Mouse (Mus musculus) naive thymus-derived CD4-positive, alpha-beta T cell, adult 5 months (primary cell): ENCODE measurements around the gene Chtop. TPM values are rescaled to one million over a fixed set of nuclear protein-coding genes. Genes with fewer than 3 reads are reported as not detected.

Experiments
- polyA plus RNA-seq: library from polyadenylated mRNA; unstranded; fragments of 100-300 nt; shearing (Covaris generic); gene quantifications from one replicate; pipeline ENCODE4 v1.2.1, GENCODE M21; 2017

The Chtop gene
- 177 TPM for polyA plus RNA-seq

DNA sequence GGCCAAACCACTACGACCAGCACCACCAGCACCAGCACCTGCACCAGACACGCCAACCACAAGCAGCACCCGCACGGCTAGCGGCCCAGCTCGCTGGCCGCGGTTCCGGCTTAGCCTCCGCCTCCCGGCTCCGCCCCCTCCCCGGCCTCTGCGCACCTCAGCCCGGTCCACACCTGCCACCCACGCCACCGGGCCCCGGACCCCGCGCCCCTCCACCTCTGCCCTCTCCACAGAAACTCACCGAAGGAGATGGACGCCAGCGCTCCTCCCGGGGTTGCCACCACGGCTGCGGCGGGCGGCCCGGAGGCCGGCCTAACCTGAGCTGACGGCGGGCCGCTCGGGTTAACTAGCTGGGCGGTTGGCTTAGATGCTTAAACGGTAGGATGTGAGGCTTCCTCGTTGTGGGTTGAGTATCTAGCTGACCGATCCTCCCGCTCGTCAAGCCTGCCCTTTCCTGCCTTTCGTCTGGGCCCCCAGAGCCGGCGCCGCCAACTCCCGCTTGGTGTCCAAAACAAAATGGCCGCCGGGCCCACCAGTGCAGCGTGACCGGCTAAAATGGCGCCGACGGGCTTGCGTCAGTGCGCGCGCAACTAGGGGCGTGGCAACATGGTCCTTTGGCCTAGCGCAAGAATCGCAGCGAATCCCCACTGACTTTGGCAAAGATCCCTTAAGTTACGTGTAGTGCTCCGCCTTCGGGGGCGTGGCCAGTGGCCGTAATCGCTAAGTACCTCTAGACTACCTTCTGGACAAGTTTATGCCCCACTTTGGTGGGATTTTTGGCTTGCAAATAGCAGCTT lies at the start of gene Chtop:
Chtop (minus strand) TSS at position 549 of the 797 bp plus-strand sequence.

GRCm38 (mm10) chr3:90537141-90537904 lies 28.0 kb upstream of the Chtop start, which contains the start of gene S100a16:
S100a16 (plus strand) TSS chr3:90537254.

GRCm38 (mm10) chr3:90526580-90526979 lies 17.3 kb upstream of the Chtop start, which contains the start of gene S100a14:
S100a14 (plus strand) TSS chr3:90526856.

DNA sequence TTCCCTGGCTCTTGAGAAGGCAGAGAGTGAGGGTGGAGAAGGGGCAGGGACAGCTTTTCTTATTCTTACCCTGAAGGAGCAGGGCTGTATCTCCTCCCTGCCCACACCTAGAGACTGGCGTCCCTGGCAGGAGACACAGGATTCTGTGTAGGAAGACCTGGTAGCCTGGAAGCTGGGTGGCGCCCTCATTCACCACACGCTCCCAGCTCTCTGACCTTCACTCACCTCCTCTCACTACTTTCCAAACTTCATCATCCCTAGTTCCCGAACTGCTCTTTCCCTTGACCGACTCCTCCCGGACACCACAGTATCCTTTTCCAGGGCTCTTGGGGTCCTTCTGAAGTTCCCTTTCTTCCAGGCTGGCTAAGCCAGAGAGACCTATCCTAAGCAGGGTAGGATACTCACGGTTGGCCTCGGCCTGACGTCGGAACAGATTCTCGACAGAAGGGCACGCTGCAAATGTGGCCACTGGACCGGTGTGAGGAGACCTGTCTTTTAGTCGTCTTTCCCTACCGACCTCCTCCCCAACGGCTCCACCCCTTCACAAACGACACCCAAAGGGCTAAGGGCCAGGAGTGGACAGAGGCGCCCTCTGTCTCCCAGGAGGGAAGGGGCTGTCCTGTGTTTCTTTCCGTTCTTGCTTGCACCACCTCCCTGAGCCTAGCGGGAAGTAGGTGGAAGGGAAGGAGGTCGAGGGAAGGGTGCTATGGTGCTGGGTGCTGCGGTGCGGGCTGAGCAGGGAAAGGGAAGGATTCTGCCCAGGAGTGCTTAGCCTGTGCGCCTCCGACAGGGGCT lies 4.7 kb upstream of the Chtop start, which contains the start of the genes S100a1 and S100a13:
S100a1 (minus strand) TSS at position 597 of the 795 bp plus-strand sequence.
S100a13 (plus strand) TSS at position 640 of the 795 bp plus-strand sequence.

GRCm38 (mm10) chr3:90490696-90491256 lies 18.5 kb downstream of the Chtop start, which contains the start of gene Snapin:
Snapin (minus strand) TSS chr3:90491033.

DNA sequence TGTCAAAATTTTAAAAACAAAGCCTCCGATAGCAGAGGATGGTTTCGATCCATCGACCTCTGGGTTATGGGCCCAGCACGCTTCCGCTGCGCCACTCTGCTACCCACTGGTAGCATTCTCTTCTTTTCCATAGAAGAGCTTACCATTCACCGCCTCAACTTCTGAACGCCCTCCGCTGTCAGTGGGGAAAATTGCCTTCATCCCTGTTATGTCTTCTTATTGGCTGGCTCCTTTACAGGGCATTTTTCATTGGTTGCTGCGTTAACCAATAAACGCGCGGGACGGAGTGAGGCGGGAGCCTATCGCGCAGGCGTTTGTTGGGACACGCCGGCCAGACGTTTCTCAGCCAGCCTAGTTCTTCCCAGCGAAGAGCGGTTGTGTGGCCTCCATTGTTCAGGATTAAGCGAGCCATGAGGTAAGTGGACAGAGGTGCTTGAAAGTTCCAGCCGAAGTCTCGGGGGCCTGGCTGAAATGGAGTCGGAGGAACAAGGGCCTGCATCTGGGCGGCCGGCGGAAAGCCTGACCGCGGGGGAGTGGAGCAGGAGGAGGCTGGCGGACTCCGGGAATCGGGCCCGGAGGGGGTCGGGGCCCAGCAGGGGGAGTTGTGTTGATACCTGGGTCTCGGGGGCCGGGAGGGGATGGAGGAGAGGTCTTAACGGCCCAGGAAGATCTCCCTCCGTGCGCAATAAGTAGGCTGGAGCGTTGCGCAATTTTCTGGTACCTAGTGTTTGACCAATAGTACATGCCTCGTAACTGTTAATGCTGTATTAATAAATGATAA lies 33.3 kb downstream of the Chtop start, which contains the start of gene Ilf2:
Ilf2 (plus strand) TSS at position 296 of the 781 bp plus-strand sequence.

DNA sequence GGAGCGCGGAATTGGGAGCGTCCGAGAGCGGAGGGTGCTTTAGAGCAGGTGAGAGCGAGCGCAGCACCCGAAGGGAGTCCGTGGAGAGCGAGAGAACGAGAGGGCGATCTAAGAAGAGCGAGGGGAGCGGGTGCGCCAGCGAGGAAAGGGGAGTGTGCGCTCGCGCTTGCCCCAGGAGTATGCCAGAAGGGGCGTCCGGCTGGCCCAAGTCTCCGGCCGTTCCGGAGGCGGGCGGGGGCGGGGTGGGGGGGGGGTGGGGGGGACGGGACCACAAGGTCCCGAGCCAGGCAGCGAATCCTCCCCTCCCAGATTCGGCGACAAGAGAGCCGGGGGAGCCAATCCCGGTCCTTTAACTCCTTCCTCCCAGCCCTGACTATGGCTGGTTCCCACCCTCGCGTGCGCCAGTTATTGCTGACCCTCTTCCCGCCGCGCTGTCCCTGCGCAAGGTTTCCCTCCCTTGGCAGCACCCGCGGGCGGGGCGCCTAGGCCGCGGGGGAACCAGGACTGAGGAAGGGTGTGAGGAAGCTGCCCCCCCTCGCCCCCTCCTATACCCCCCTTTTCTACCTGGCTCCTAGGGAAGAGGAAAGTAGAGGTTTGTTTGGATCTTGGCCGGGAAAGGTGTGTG lies 43.5 kb downstream of the Chtop start, which contains the start of gene Npr1:
Npr1 (minus strand) TSS at position 181 of the 625 bp plus-strand sequence.

Other genes with a start within 250 kb of the Chtop start
- gene Dennd4b, start 244.3 kb downstream of the Chtop start, polyA plus RNA-seq: 40.7 TPM
- gene Gatad2b, start 216.3 kb downstream of the Chtop start, polyA plus RNA-seq: 14.9 TPM
- gene Slc27a3, start 119.6 kb downstream of the Chtop start, polyA plus RNA-seq: not detected
- 19.2 TPM for gene Ints3, start 75.9 kb downstream of the Chtop start, polyA plus RNA-seq
- not detected for gene Npr1, start 43.6 kb downstream of the Chtop start, polyA plus RNA-seq
- 105 TPM for gene Ilf2, start 33.4 kb downstream of the Chtop start, polyA plus RNA-seq
- 60.6 TPM for gene Snapin, start 18.5 kb downstream of the Chtop start, polyA plus RNA-seq
- gene S100a1, start 4.9 kb upstream of the Chtop start, polyA plus RNA-seq: 0.63 TPM
- 79.7 TPM for gene S100a13, start 4.9 kb upstream of the Chtop start, polyA plus RNA-seq
- not detected for gene S100a14, start 17.4 kb upstream of the Chtop start, polyA plus RNA-seq
- not detected for gene S100a16, start 27.8 kb upstream of the Chtop start, polyA plus RNA-seq
- gene S100a3, start 51.1 kb upstream of the Chtop start, polyA plus RNA-seq: not detected
- gene S100a2, start 80.7 kb upstream of the Chtop start, polyA plus RNA-seq: not detected
- gene Gm42674, start 92.4 kb upstream of the Chtop start, polyA plus RNA-seq: not detected
- 1.00 TPM for gene S100a4, start 94.3 kb upstream of the Chtop start, polyA plus RNA-seq
- not detected for gene S100a5, start 99.0 kb upstream of the Chtop start, polyA plus RNA-seq
- 1.1 TPM for gene S100a6, start 103.4 kb upstream of the Chtop start, polyA plus RNA-seq
- gene S100a7a, start 144.5 kb upstream of the Chtop start, polyA plus RNA-seq: not detected
- gene S100a8, start 159.5 kb upstream of the Chtop start, polyA plus RNA-seq: not detected
- not detected for gene S100a9, start 186.2 kb upstream of the Chtop start, polyA plus RNA-seq
- not detected for gene Pglyrp4, start 217.4 kb upstream of the Chtop start, polyA plus RNA-seq